Mouse (Mus musculus) hindbrain, embryonic 10.5 days (tissue): ENCODE results near the gene N4bp2l1. TPM values are rescaled to one million over a fixed set of nuclear protein-coding genes. Genes with fewer than 3 reads are reported as not detected.
A peak's percentile ranks its signal among the peaks of the same experiment; 100 is the strongest.

ENCODE experiments used
- DNase-seq: peaks from one replicate; pipeline ENCODE4 v3.0.0-alpha.2; 2017; ENCODE audit warnings: low spot score
- H3K27ac ChIP-seq: fragments of 300-500 bp; sonication (generic); 2 replicates; pipeline ENCODE4 v1.5.1; 2016; ENCODE audit warnings: mild to moderate bottlenecking, moderate library complexity
- H3K27me3 ChIP-seq: fragments of 300-500 bp; sonication (generic); 2 replicates; pipeline ENCODE4 v1.6.1; 2016; ENCODE audit warnings: mild to moderate bottlenecking; ENCODE audit not compliant: poor library complexity, insufficient read depth, severe bottlenecking
- H3K36me3 ChIP-seq: fragments of 300-500 bp; sonication (generic); 2 replicates; pipeline ENCODE4 v1.6.1; 2016; ENCODE audit warnings: mild to moderate bottlenecking, moderate library complexity
- H3K4me1 ChIP-seq: fragments of 300-500 bp; sonication (generic); replicated peaks from 2 replicates; pipeline ENCODE4 v1.6.1; 2016; ENCODE audit warnings: mild to moderate bottlenecking
- H3K4me3 ChIP-seq: fragments of 300-500 bp; sonication (generic); 2 replicates; pipeline ENCODE4 v1.5.1; 2016; ENCODE audit warnings: mild to moderate bottlenecking, moderate library complexity
- H3K9me3 ChIP-seq: fragments of 300-500 bp; sonication (generic); 2 replicates; pipeline ENCODE4 v1.6.1; 2016; ENCODE audit warnings: mild to moderate bottlenecking, moderate library complexity
- WGBS: fragments of 180-500 bp; shearing (Covaris S2); methylation state at CpG from one replicate; pipeline ENCODE4 v1.1.7; 2016; 5-methylcytosine and 5-hydroxymethylcytosine counted together
- polyA plus RNA-seq: library from polyadenylated mRNA; unstranded; fragments of >200 nt; fragmentation: Nextera tagmentation; extraction: Ambion mirVana; gene quantifications from 2 replicates; pipeline ENCODE4 v1.2.1, GENCODE M21; 2016

The N4bp2l1 gene
- polyA plus RNA-seq, 1 experiment from 2014 or later: 2.6 TPM

GRCm38 (mm10) chr5:150614054-150614453, 17.1 kb upstream of the N4bp2l1 start:
- DNase-seq: no peak
- H3K4me1 ChIP-seq: no peaks in the 10 kb centered on the region
- no peak overlapping the region for H3K27ac ChIP-seq
- 84% methylated on average over 2 of the region's 2 CpGs for WGBS
- H3K9me3 ChIP-seq: no peaks in the 10 kb centered on the region
- H3K27me3 ChIP-seq: no peaks in the 10 kb centered on the region
- H3K4me3 ChIP-seq: no peak overlapping the region
- H3K36me3 ChIP-seq: 0 out of 2 replicates have a peak, but pooled peaks cover 3% of the 10 kb centered on the region

- no peak for DNase-seq
- WGBS: 80% methylated on average over 12 of the region's 12 CpGs
- Histone ChIP-seq H3K27ac (no peak overlapping the region), H3K4me3 (no peak overlapping the region), H3K27me3 (no peaks in the 10 kb centered on the region), H3K36me3 (peaks cover 16% of the 10 kb centered on the region), H3K9me3 (no peaks in the 10 kb centered on the region), H3K4me1 (no peaks in the 10 kb centered on the region)
Observed at GRCm38 (mm10) chr5:150611697-150612096, 14.7 kb upstream of the N4bp2l1 start.

DNA sequence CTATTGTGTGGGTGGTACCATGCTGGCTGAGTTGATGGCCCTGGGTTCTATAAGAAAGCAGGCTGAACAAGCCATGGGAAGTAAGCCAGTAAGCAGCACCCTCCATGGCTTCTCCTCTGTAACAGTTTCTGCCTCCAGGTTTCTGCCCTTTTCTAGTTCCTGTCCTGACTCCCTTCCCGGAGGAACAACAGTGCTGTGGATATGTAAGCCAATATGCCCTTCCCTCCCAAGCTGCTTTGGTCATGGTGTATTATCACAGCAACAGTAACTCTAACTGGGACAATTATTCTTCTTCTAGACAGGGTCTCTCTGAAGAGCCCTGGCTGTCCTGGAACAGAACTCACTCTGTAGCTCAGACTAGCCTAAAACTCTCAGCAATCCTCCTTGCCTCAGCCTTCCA, 14.1 kb upstream of the N4bp2l1 start:
- no peaks in the 10 kb centered on the region for H3K9me3 ChIP-seq
- DNase-seq: no peak
- 72% methylated on average over 1 of the region's 1 CpGs for WGBS

DNA sequence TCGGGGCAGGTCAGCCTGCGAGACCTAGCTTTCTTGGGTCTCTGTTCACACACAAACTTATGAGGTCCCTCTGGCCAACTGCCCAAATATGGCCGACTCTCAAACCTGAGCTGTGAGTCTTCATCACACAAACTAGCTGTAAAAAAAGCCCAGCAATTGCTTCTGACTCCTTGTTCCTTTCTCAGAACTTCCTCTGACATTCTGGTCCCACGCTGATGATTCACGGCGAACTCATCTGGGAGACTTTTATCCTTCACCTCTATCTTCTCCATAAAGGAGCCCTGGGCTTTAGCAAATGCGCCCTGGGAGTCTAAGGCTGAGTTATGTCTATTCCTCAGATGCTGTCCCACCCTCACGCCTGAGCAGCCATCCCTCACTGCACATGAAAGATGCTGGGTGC, 10.6 kb upstream of the N4bp2l1 start:
- H3K36me3 ChIP-seq: peaks cover 23% of the 10 kb centered on the region
- 91% methylated on average over 8 of the region's 8 CpGs for WGBS
- no peaks in the 10 kb centered on the region for H3K9me3 ChIP-seq
- H3K4me3 ChIP-seq: no peak overlapping the region
- DNase-seq: no peak
- no peak overlapping the region for H3K27ac ChIP-seq
- no peaks in the 10 kb centered on the region for H3K4me1 ChIP-seq
- no peaks in the 10 kb centered on the region for H3K27me3 ChIP-seq

More for the DNA sequence above, 14.1 kb upstream of the N4bp2l1 start:
- no peak overlapping the region for H3K27ac ChIP-seq
- H3K36me3 ChIP-seq: peaks cover 21% of the 10 kb centered on the region
- H3K27me3 ChIP-seq: no peaks in the 10 kb centered on the region
- no peak overlapping the region for H3K4me3 ChIP-seq
- H3K4me1 ChIP-seq: no peaks in the 10 kb centered on the region

DNA sequence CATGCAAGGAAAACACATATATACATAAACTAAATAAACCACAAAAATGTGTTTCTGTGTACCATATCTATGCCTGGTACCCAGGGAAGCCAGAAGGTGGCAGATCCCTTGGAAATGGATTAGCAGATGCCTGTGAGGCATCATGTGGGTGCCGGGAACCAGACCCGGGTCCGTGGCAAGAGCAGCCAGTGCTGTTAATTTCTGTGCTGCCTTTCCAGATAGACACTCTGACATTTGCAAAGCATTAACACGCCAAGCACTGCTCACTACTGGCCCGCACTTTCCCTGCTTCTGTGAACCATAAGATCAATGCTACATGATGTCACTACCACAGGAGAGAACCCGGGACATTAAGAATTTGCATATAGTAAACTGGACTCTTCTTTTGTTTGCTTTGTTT, 9.1 kb upstream of the N4bp2l1 start:
- Histone ChIP-seq H3K27me3 (no peaks in the 10 kb centered on the region), H3K9me3 (no peaks in the 10 kb centered on the region), H3K27ac (no peak overlapping the region), H3K36me3 (peaks cover 23% of the 10 kb centered on the region), H3K4me1 (peaks cover 3% of the 10 kb centered on the region; the same call in 1 of the 2 replicates), H3K4me3 (no peak overlapping the region)
- 94% methylated on average over 6 of the region's 6 CpGs for WGBS
- DNase-seq: no peak

DNA sequence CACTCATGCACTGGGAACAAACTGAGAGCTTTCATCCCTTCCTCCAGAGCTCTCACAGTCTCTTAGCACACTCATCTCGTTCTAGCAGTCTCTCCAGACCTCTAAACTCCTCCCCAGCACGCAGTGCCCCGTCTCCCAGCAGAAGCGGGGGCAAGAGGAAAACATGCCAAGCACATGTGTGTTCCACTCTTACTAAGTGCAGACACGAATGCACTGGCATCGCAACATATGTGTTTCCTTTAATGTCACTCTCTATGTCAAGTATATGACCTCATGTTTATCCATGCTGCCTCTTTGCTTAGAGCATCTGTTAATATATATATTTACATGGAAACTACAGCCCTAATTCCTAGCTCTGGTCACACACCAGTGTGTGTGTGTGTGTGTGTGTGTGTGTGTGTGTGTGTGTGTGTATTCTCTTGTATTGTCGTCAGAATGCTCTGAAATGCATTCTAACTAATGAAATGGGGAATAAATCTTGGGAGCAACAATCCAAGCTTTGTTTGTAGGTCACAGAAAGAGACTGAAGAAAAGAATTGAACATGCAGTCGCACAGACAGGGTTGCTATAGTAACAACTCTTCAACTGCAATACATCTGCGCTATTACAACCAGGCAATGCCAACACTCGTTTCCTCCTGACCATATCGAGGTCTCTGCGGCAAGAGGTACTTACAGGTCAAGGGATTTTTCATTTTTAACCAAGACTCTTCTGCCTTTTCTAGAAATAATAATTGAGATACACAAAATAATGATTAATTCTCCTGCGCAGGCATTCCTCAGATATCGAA, 4.6 kb upstream of the N4bp2l1 start:
- Histone ChIP-seq H3K27me3 (peaks cover 7% of the 10 kb centered on the region), H3K4me3 (no peak overlapping the region), H3K4me1 (peaks cover 20% of the 10 kb centered on the region), H3K27ac (no peak overlapping the region; the same call in 1 of the 2 replicates), H3K36me3 (peaks cover 6% of the 10 kb centered on the region; the same call in 1 of the 2 replicates), H3K9me3 (no peaks in the 10 kb centered on the region)
- no peak for DNase-seq
- WGBS: 84% methylated on average over 14 of the region's 14 CpGs

- no peak overlapping the region; the same call in 1 of the 2 replicates for H3K27ac ChIP-seq
- 87% methylated on average over 20 of the region's 20 CpGs for WGBS
- peaks cover 15% of the 10 kb centered on the region for H3K27me3 ChIP-seq
- DNase-seq: no peak
- no peaks in the 10 kb centered on the region for H3K36me3 ChIP-seq
- no peak overlapping the region for H3K4me3 ChIP-seq
- no peaks in the 10 kb centered on the region for H3K9me3 ChIP-seq
- H3K4me1 ChIP-seq: peaks cover 20% of the 10 kb centered on the region
Observed at GRCm38 (mm10) chr5:150600554-150601440, 3.8 kb upstream of the N4bp2l1 start.

DNA sequence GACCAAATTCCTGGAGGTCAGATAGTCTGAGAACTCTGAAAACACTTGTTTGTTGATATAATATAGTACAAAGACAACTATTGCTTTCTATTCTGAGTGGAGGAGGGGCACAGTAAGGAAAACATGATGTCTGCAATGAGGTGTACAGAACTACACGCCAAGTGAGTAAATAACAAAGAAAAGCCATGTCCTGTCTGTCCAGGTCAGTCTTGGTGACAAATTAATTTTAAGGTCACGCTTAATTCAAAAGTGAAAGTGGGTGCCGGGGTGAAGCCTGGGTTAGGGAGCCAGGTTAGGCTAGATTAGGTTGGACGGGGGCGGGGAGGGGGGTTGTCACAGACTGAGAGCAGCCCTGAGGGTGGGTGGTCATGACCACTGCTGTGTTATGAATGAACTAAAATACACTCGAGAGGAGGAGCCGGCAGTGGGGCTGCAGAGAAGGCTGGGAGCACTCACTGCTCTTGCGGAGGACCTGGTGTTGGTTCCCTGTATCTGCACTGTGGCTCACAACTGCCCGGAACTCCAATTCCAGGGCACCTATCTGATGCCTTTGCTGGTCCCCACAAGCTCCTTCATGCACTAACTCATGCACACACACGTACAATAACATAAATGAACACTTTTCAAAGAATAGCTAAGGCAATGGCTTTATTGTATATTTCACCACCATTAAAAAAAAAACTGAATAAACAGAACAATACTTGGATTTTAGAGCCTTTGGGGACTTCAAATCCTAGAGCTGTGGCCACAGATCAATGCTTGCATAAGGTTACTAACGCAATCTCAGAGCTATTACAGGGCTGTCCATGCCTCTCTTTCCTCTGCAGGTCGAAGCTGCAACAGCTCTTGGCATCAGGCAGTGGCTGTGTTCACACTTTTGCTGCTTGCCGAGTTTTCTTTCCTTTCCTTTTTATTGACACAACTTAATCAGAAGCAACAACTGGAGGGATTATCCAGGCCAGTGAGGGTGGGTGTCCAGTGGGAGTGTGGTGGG, 2.6 kb upstream of the N4bp2l1 start:
- Histone ChIP-seq H3K36me3 (no peaks in the 10 kb centered on the region), H3K4me1 (peaks cover 24% of the 10 kb centered on the region), H3K4me3 (no peak overlapping the region), H3K27ac (no peak overlapping the region), H3K9me3 (no peaks in the 10 kb centered on the region), H3K27me3 (peaks cover 27% of the 10 kb centered on the region)
- DNase-seq: no peak
- 73% methylated on average over 13 of the region's 13 CpGs for WGBS

- no peak overlapping the region for H3K27ac ChIP-seq
- peaks cover 37% of the 10 kb centered on the region for H3K27me3 ChIP-seq
- 72% methylated on average over 21 of the region's 21 CpGs for WGBS
- H3K9me3 ChIP-seq: no peaks in the 10 kb centered on the region
- H3K36me3 ChIP-seq: no peaks in the 10 kb centered on the region
- H3K4me1 ChIP-seq: peaks cover 33% of the 10 kb centered on the region
- no peak overlapping the region for H3K4me3 ChIP-seq
- no peak for DNase-seq
Observed at GRCm38 (mm10) chr5:150598202-150599119, 1.5 kb upstream of the N4bp2l1 start.

DNA sequence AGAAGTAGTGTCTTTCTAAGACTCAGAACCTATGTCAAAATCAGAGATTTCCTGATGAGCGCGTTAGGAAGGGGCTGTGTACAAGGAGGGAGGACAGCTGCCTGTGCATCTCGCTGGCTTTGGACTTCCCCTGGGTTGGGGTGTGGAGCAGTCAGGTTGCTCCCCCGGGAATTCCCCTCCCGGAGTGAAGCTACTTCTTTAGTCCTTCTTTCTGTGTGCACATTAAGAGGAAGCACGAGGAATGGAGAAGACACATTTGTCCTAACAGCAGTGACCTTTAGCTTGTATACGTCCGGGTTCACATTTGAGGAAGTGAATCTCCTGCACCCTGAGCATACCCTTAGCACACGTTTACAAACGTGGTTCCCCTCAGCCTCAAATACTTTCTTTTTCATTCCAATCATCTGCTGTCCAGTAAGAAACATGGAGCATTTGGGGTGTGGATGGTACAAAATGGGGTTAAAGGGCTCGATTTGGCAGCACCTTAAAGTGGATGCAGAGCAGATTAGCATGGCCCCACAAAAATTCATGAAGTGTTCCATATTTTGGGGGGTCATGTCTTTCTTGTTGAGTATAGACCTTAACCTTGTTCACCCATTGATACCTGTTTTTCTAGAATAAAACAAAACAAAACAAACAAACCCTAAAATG, 1.5 kb downstream of the N4bp2l1 start:
- no peaks in the 10 kb centered on the region for H3K9me3 ChIP-seq
- 53% methylated on average over 11 of the region's 11 CpGs for WGBS
- no peaks in the 10 kb centered on the region for H3K36me3 ChIP-seq
- H3K4me1 ChIP-seq: peaks cover 35% of the 10 kb centered on the region
- H3K27ac ChIP-seq: no peak overlapping the region
- no peak overlapping the region for H3K4me3 ChIP-seq
- H3K27me3 ChIP-seq: peaks cover 54% of the 10 kb centered on the region
- no peak for DNase-seq

- Histone ChIP-seq H3K27me3 (peaks cover 54% of the 10 kb centered on the region), H3K9me3 (no peaks in the 10 kb centered on the region), H3K4me3 (peak overlapping the region; percentile 89), H3K4me1 (peaks cover 28% of the 10 kb centered on the region), H3K36me3 (no peaks in the 10 kb centered on the region), H3K27ac (peak overlapping the region; percentile 75)
- WGBS: 5% methylated on average over 17 of the region's 17 CpGs
- DNase-seq: no peak
Observed at GRCm38 (mm10) chr5:150594649-150595339, 2.2 kb downstream of the N4bp2l1 start.
